Mouse (Mus musculus) limb, embryonic 13.5 days (tissue): ENCODE measurements around the gene Atp9a. TPM values are rescaled to one million over a fixed set of nuclear protein-coding genes. Genes with fewer than 3 reads are reported as not detected.

Experiments used
- ATAC-seq: fragments of 200-750 bp; cut with Nextera tagmentation; 2 replicates; pipeline ENCODE4 v1.8.0; 2017; ENCODE audit warnings: low read depth, moderate number of reproducible peaks, moderate TSS enrichment; ENCODE audit not compliant: low FRiP score
- H3K27ac ChIP-seq: fragments of 300-500 bp; sonication (generic); 2 replicates; pipeline ENCODE4 v1.5.1; 2015; ENCODE audit warnings: inconsistent platforms, mild to moderate bottlenecking, moderate library complexity
- H3K27me3 ChIP-seq: fragments of 300-500 bp; sonication (generic); 2 replicates; pipeline ENCODE4 v1.6.1; 2015; ENCODE audit warnings: mild to moderate bottlenecking, inconsistent platforms
- H3K36me3 ChIP-seq: fragments of 300-500 bp; sonication (generic); 2 replicates; pipeline ENCODE4 v1.6.1; 2015; ENCODE audit warnings: inconsistent platforms, mild to moderate bottlenecking, moderate library complexity
- H3K4me1 ChIP-seq: fragments of 300-500 bp; sonication (generic); 2 replicates; pipeline ENCODE4 v1.6.1; 2015; ENCODE audit warnings: inconsistent platforms
- H3K4me2 ChIP-seq: fragments of 300-500 bp; sonication (generic); replicated peaks from 2 replicates; pipeline ENCODE4 v1.6.1; 2015; ENCODE audit warnings: inconsistent platforms, mild to moderate bottlenecking, moderate library complexity
- H3K4me3 ChIP-seq: fragments of 300-500 bp; sonication (generic); 2 replicates; pipeline ENCODE4 v1.5.1; 2015; ENCODE audit warnings: moderate library complexity, mild to moderate bottlenecking, inconsistent platforms
- H3K9ac ChIP-seq: fragments of 300-500 bp; sonication (generic); 2 replicates; pipeline ENCODE4 v1.6.1; 2015; ENCODE audit warnings: mild to moderate bottlenecking, inconsistent platforms
- H3K9me3 ChIP-seq: fragments of 300-500 bp; sonication (generic); 2 replicates; pipeline ENCODE4 v1.6.1; 2016; ENCODE audit warnings: inconsistent platforms
- WGBS: fragments of 180-500 bp; shearing (Covaris S2); methylation state at CpG from one replicate; pipeline ENCODE4 v1.1.7; 2015; 5-methylcytosine and 5-hydroxymethylcytosine counted together
- polyA plus RNA-seq: library from polyadenylated mRNA; unstranded; fragments of >200 nt; fragmentation: Nextera tagmentation; extraction: Ambion mirVana; gene quantifications from 2 replicates; pipeline ENCODE4 v1.2.1, GENCODE M21; 2015

Gene Atp9a
- polyA plus RNA-seq, 1 experiment from 2014 or later: 22.6 TPM

GRCm38 (mm10) chr2:168678662-168679294 lies 63.4 kb downstream of the Atp9a start:
- Histone ChIP-seq H3K4me2 (no peak overlapping the region), H3K36me3 (peaks cover 64% of the 10 kb centered on the region)
- 80% methylated on average over 15 of the region's 15 CpGs for WGBS

GRCm38 (mm10) chr2:168677650-168678049 lies 64.6 kb downstream of the Atp9a start:
- H3K9me3 ChIP-seq: peaks cover 4% of the 10 kb centered on the region; the same call in 1 of the 2 replicates
- no peak overlapping the region; the same call in 1 of the 2 replicates for H3K9ac ChIP-seq
- H3K4me2 ChIP-seq: no peak overlapping the region
- H3K4me3 ChIP-seq: no peak overlapping the region
- H3K27ac ChIP-seq: no peak overlapping the region
- peaks cover 71% of the 10 kb centered on the region for H3K36me3 ChIP-seq
- 63% methylated on average over 9 of the region's 9 CpGs for WGBS
- 0 out of 2 replicates have a peak, but pooled peaks have one; percentile 28 for ATAC-seq
- H3K27me3 ChIP-seq: no peaks in the 10 kb centered on the region
- H3K4me1 ChIP-seq: peaks cover 7% of the 10 kb centered on the region; the same call in 1 of the 2 replicates

More at GRCm38 (mm10) chr2:168678662-168679294, 63.4 kb downstream of the Atp9a start:
- Histone ChIP-seq H3K9ac (no peak overlapping the region), H3K4me1 (peaks cover 7% of the 10 kb centered on the region; the same call in 1 of the 2 replicates), H3K27me3 (no peaks in the 10 kb centered on the region), H3K4me3 (no peak overlapping the region), H3K9me3 (peaks cover 4% of the 10 kb centered on the region; the same call in 1 of the 2 replicates), H3K27ac (no peak overlapping the region)
- ATAC-seq: no peak

- H3K4me2 ChIP-seq: no peak overlapping the region
- peaks cover 50% of the 10 kb centered on the region for H3K36me3 ChIP-seq
- peaks cover 4% of the 10 kb centered on the region; the same call in 1 of the 2 replicates for H3K4me1 ChIP-seq
- no peak overlapping the region for H3K4me3 ChIP-seq
- no peaks in the 10 kb centered on the region for H3K27me3 ChIP-seq
- 88% methylated on average over 9 of the region's 9 CpGs for WGBS
- H3K9ac ChIP-seq: no peak overlapping the region
- ATAC-seq: no peak
- no peak overlapping the region for H3K27ac ChIP-seq
- no peaks in the 10 kb centered on the region for H3K9me3 ChIP-seq
These were observed 70.5 kb downstream of the Atp9a start for GRCm38 (mm10) chr2:168671724-168672123.

GRCm38 (mm10) chr2:168670241-168670640 lies 72.0 kb downstream of the Atp9a start:
- H3K4me2 ChIP-seq: 0 out of 2 replicates have a peak overlapping the region, but pooled peaks have one; percentile 11
- no peak overlapping the region for H3K27ac ChIP-seq
- no peak for ATAC-seq
- H3K9me3 ChIP-seq: no peaks in the 10 kb centered on the region
- H3K27me3 ChIP-seq: no peaks in the 10 kb centered on the region
- H3K4me3 ChIP-seq: no peak overlapping the region
- no peak overlapping the region for H3K9ac ChIP-seq
- H3K4me1 ChIP-seq: peaks cover 4% of the 10 kb centered on the region; the same call in 1 of the 2 replicates
- whole genome bisulfite sequencing: 78% methylated on average over 14 of the region's 14 CpGs
- H3K36me3 ChIP-seq: peaks cover 44% of the 10 kb centered on the region

GRCm38 (mm10) chr2:168669762-168670161 lies 72.4 kb downstream of the Atp9a start:
- Histone ChIP-seq H3K9ac (no peak overlapping the region), H3K27me3 (no peaks in the 10 kb centered on the region), H3K4me1 (peaks cover 4% of the 10 kb centered on the region; the same call in 1 of the 2 replicates), H3K36me3 (peaks cover 39% of the 10 kb centered on the region), H3K9me3 (no peaks in the 10 kb centered on the region), H3K27ac (no peak overlapping the region), H3K4me3 (no peak overlapping the region), H3K4me2 (0 out of 2 replicates have a peak overlapping the region, but pooled peaks have one; percentile 11)
- 23% methylated on average over 13 of the region's 13 CpGs for WGBS
- no peak for ATAC-seq

GRCm38 (mm10) chr2:168667745-168668144 lies 74.5 kb downstream of the Atp9a start:
- Histone ChIP-seq H3K4me2 (no peak overlapping the region), H3K36me3 (peaks cover 19% of the 10 kb centered on the region), H3K27ac (no peak overlapping the region), H3K27me3 (no peaks in the 10 kb centered on the region), H3K9ac (no peak overlapping the region), H3K9me3 (no peaks in the 10 kb centered on the region), H3K4me1 (peaks cover 4% of the 10 kb centered on the region; the same call in 1 of the 2 replicates), H3K4me3 (no peak overlapping the region)
- ATAC-seq: no peak
- 80% methylated on average over 13 of the region's 13 CpGs for WGBS

- H3K27ac ChIP-seq: no peak overlapping the region
- peaks cover 4% of the 10 kb centered on the region; the same call in 1 of the 2 replicates for H3K4me1 ChIP-seq
- no peak for ATAC-seq
- H3K9me3 ChIP-seq: no peaks in the 10 kb centered on the region
- WGBS: 86% methylated on average over 4 of the region's 4 CpGs
- no peak overlapping the region for H3K4me3 ChIP-seq
- no peaks in the 10 kb centered on the region for H3K27me3 ChIP-seq
- peaks cover 13% of the 10 kb centered on the region; the same call in 1 of the 2 replicates for H3K36me3 ChIP-seq
- H3K4me2 ChIP-seq: no peak overlapping the region
- no peak overlapping the region for H3K9ac ChIP-seq
These were observed 76.5 kb downstream of the Atp9a start for GRCm38 (mm10) chr2:168665680-168666079.

- no peak for ATAC-seq
- 81% methylated on average over 5 of the region's 5 CpGs for WGBS
- no peaks in the 10 kb centered on the region for H3K9me3 ChIP-seq
These were observed 78.5 kb downstream of the Atp9a start for GRCm38 (mm10) chr2:168663716-168664115.

GRCm38 (mm10) chr2:168663216-168663615 lies 79.0 kb downstream of the Atp9a start:
- H3K4me3 ChIP-seq: no peak overlapping the region
- no peaks in the 10 kb centered on the region for H3K27me3 ChIP-seq
- H3K27ac ChIP-seq: no peak overlapping the region
- H3K9ac ChIP-seq: no peak overlapping the region
- no peak for ATAC-seq
- 69% methylated on average over 7 of the region's 7 CpGs for WGBS
- H3K36me3 ChIP-seq: peaks cover 26% of the 10 kb centered on the region
- H3K4me1 ChIP-seq: no peaks in the 10 kb centered on the region
- H3K4me2 ChIP-seq: no peak overlapping the region
- H3K9me3 ChIP-seq: no peaks in the 10 kb centered on the region

More at GRCm38 (mm10) chr2:168663716-168664115, 78.5 kb downstream of the Atp9a start:
- Histone ChIP-seq H3K27ac (no peak overlapping the region), H3K4me1 (no peaks in the 10 kb centered on the region), H3K27me3 (no peaks in the 10 kb centered on the region), H3K36me3 (peaks cover 26% of the 10 kb centered on the region), H3K4me3 (no peak overlapping the region), H3K4me2 (no peak overlapping the region), H3K9ac (no peak overlapping the region)

GRCm38 (mm10) chr2:168661802-168662201 lies 80.4 kb downstream of the Atp9a start:
- Histone ChIP-seq H3K4me1 (no peaks in the 10 kb centered on the region), H3K27me3 (no peaks in the 10 kb centered on the region), H3K4me2 (no peak overlapping the region), H3K27ac (no peak overlapping the region), H3K36me3 (peaks cover 19% of the 10 kb centered on the region), H3K9ac (no peak overlapping the region), H3K4me3 (no peak overlapping the region), H3K9me3 (no peaks in the 10 kb centered on the region)
- WGBS: 65% methylated on average over 15 of the region's 15 CpGs
- no peak for ATAC-seq

GRCm38 (mm10) chr2:168660344-168660743 lies 81.9 kb downstream of the Atp9a start:
- ATAC-seq: no peak
- Histone ChIP-seq H3K9ac (no peak overlapping the region), H3K4me1 (no peaks in the 10 kb centered on the region), H3K36me3 (peaks cover 19% of the 10 kb centered on the region), H3K27ac (no peak overlapping the region), H3K4me2 (no peak overlapping the region), H3K27me3 (no peaks in the 10 kb centered on the region), H3K4me3 (no peak overlapping the region), H3K9me3 (no peaks in the 10 kb centered on the region)
- WGBS: 49% methylated on average over 5 of the region's 5 CpGs

- H3K4me3 ChIP-seq: no peak overlapping the region
- no peak overlapping the region for H3K27ac ChIP-seq
- H3K9ac ChIP-seq: no peak overlapping the region
- ATAC-seq: no peak
- H3K27me3 ChIP-seq: no peaks in the 10 kb centered on the region
- no peak overlapping the region for H3K4me2 ChIP-seq
- H3K36me3 ChIP-seq: peaks cover 24% of the 10 kb centered on the region
- no peaks in the 10 kb centered on the region for H3K9me3 ChIP-seq
- peaks cover 5% of the 10 kb centered on the region; the same call in 1 of the 2 replicates for H3K4me1 ChIP-seq
- 72% methylated on average over 11 of the region's 11 CpGs for WGBS
These were observed 83.7 kb downstream of the Atp9a start for GRCm38 (mm10) chr2:168658551-168658950.
